Mouse (Mus musculus): ENCODE measurements around the gene Acin1. TPM values are rescaled to one million over a fixed set of nuclear protein-coding genes. Genes with fewer than 3 reads are reported as not detected.

Gene Acin1
- polyA plus RNA-seq, 1 experiment, result 77.3 TPM

DNA sequence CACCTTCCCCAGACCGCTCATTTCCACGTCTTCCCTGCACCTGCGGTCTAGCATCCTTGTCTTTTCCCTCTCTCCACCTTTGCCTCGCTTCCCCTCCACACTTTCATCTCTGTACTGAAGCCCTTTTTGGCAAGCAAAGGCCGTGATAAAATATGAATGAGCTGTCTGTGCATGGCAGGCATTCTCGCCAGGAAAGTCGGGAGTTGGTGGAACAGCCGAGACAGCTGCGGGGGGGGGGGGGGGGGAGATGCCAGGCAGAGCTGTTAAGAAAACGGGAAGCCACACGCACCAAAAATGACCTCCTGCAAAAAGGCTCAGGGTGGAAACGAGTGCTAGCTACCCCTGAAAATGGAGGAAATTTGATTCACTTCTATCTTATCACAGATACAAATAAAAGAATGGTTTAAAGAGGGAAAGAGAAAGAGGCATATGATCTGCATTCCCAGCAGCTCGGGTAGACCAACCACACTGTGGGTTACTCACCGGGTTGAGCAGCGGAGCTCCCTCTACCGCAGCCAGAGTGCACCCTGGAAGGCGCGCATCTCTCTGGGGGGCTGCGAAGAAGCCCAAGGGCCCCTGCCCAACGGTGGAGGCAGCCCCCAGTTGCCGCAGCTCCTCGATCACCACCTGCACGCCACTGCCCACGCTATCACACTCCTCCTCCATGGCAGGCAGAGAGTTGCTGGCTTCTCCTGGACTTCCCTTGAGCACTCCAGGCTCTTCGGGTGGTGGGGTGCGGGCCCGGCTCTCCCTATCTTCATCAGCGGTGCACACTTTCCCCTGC, 91.9 kb downstream of the Acin1 start:
- no peaks in the 10 kb centered on the region for H3K36me3 ChIP-seq (ENCODE audit: control insufficient read depth, insufficient read depth)
- TF ChIP-seq E2F4 (IDR thresholded peaks at IDR 0.05; ENCODE audit: insufficient read depth) (no peak), POLR2AphosphoS2 (IDR thresholded peaks at IDR 0.05; ENCODE audit: insufficient read length, low read depth) (no peak), MYOG (IDR thresholded peaks at IDR 0.05; ENCODE audit: control insufficient read depth in 1 of 3, insufficient read depth in 1 of 3, insufficient read length in 2 of 3, low read depth in 2 of 3) (peak in 1 of 3 experiments; percentile 15), MYOD1 (IDR thresholded peaks at IDR 0.05; ENCODE audit: control insufficient read depth in 1 of 3, insufficient read length in 2 of 3, low read depth in 2 of 3) (peak in 1 of 3 experiments; percentile 45), USF1 (IDR thresholded peaks at IDR 0.05; ENCODE audit: low read depth) (no peak), POLR2A (IDR thresholded peaks at IDR 0.05; ENCODE audit: insufficient read length, low read depth) (no peak)
- no peaks in the 10 kb centered on the region for H3K27me3 ChIP-seq (ENCODE audit: control insufficient read depth, insufficient read depth, insufficient read length)
- H3K79me2 ChIP-seq (ENCODE audit: control insufficient read depth, insufficient read depth), result no peaks in the 10 kb centered on the region
- H3K4me2 ChIP-seq (ENCODE audit: low read depth), result no peak overlapping the region
- H3K4me3 ChIP-seq, result no peak overlapping the region
- H3ac ChIP-seq (ENCODE audit: control insufficient read depth, insufficient read length), result no peak overlapping the region

DNA sequence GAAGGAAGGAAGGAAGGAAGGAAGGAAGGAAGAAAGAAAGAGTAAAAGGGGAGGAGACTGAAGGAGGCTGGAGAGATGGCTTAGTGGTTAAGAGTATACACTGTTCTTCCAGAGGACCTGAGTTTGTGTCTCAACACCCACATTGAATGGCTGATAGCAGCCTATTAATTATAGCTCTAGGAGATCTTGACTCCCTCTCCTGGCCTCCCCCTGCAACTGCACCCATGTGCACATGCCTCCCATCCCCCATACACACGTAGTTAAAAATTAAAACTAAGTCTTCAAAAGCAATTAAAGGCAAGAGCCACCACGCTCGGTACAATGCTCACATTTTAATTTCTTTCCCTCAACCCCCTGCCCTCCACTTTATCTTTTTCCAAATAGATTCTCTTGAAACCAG, 92.7 kb downstream of the Acin1 start:
- H3K4me2 ChIP-seq (ENCODE audit: low read depth), result no peak overlapping the region
- no peaks in the 10 kb centered on the region for H3K79me2 ChIP-seq (ENCODE audit: control insufficient read depth, insufficient read depth)
- TF ChIP-seq SRF (IDR thresholded peaks at IDR 0.05; ENCODE audit: control insufficient read depth, insufficient read length, low read depth), result no peak
- TF ChIP-seq MYOD1 (IDR thresholded peaks at IDR 0.05; ENCODE audit: control insufficient read depth in 1 of 3, insufficient read length in 2 of 3, low read depth in 2 of 3), result no peak
- TF ChIP-seq TCF12 (IDR thresholded peaks at IDR 0.05; ENCODE audit: insufficient read depth, poor library complexity, severe bottlenecking), result no peak
- TF ChIP-seq REST (IDR thresholded peaks at IDR 0.05; ENCODE audit: insufficient read depth, insufficient read length), result no peak
- no peak for TF ChIP-seq MAX (IDR thresholded peaks at IDR 0.05; ENCODE audit: low read depth)
- TF ChIP-seq E2F4 (IDR thresholded peaks at IDR 0.05; ENCODE audit: insufficient read depth), result no peak
- no peak for TF ChIP-seq USF1 (IDR thresholded peaks at IDR 0.05; ENCODE audit: low read depth)
- TF ChIP-seq TCF3 (IDR thresholded peaks at IDR 0.05; ENCODE audit: insufficient read length, low read depth), result no peak
- no peak for TF ChIP-seq POLR2AphosphoS2 (IDR thresholded peaks at IDR 0.05; ENCODE audit: insufficient read length, low read depth)
- TF ChIP-seq MYOG (IDR thresholded peaks at IDR 0.05; ENCODE audit: control insufficient read depth in 1 of 3, insufficient read depth in 1 of 3, insufficient read length in 2 of 3, low read depth in 2 of 3), result no peak
- no peak for TF ChIP-seq POLR2A (IDR thresholded peaks at IDR 0.05; ENCODE audit: insufficient read length, low read depth)
- no peak for TF ChIP-seq CEBPB (IDR thresholded peaks at IDR 0.05; ENCODE audit: insufficient read depth, poor library complexity, severe bottlenecking)
- no peak overlapping the region for H3K4me3 ChIP-seq
- H3ac ChIP-seq (ENCODE audit: control insufficient read depth, insufficient read length), result no peak overlapping the region
- H3K27me3 ChIP-seq (ENCODE audit: control insufficient read depth, insufficient read depth, insufficient read length), result no peaks in the 10 kb centered on the region
- no peaks in the 10 kb centered on the region for H3K36me3 ChIP-seq (ENCODE audit: control insufficient read depth, insufficient read depth)

DNA sequence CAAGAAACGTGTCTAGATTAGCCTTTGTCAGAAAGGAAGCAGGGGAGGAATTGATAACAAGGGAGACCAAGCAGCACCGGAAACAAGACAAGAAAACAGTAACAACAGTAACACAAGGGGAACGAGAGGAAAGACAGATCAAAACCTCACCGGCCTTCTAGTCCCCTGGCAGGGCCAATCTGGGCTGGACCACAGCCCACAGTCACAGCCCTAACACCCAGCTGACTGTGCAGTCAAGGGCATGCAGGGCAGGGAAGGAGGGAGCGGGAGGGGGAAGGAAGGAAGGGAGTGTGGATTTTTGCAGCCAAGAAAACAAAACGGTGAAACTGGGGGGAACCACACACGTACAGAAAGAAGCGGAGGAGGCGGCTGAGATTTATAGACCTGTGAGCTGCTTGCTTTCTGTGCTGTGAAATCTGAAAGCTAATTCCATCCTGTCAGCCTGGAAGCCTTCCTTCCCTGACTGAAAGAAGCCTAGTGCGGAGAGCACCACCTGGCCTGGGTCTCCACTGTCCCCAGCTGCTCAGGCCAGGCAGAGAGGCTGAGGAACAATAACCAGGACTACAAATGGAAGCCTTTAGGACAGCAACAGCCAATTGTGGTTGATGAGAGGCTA, 94.3 kb downstream of the Acin1 start:
- H3K4me2 ChIP-seq (ENCODE audit: low read depth), result no peak overlapping the region

More for the DNA sequence above, 94.3 kb downstream of the Acin1 start:
- no peak overlapping the region for H3K4me3 ChIP-seq
- no peaks in the 10 kb centered on the region for H3K27me3 ChIP-seq (ENCODE audit: control insufficient read depth, insufficient read depth, insufficient read length)
- no peaks in the 10 kb centered on the region for H3K79me2 ChIP-seq (ENCODE audit: control insufficient read depth, insufficient read depth)
- TF ChIP-seq POLR2A (IDR thresholded peaks at IDR 0.05; ENCODE audit: insufficient read length, low read depth) (no peak), SRF (IDR thresholded peaks at IDR 0.05; ENCODE audit: control insufficient read depth, insufficient read length, low read depth) (no peak), USF1 (IDR thresholded peaks at IDR 0.05; ENCODE audit: low read depth) (no peak), MAX (IDR thresholded peaks at IDR 0.05; ENCODE audit: low read depth) (no peak), TCF3 (IDR thresholded peaks at IDR 0.05; ENCODE audit: insufficient read length, low read depth) (no peak), TCF12 (IDR thresholded peaks at IDR 0.05; ENCODE audit: insufficient read depth, poor library complexity, severe bottlenecking) (no peak), POLR2AphosphoS2 (IDR thresholded peaks at IDR 0.05; ENCODE audit: insufficient read length, low read depth) (no peak), MYOD1 (IDR thresholded peaks at IDR 0.05; ENCODE audit: control insufficient read depth in 1 of 3, insufficient read length in 2 of 3, low read depth in 2 of 3) (no peak), E2F4 (IDR thresholded peaks at IDR 0.05; ENCODE audit: insufficient read depth) (no peak)
- no peaks in the 10 kb centered on the region for H3K36me3 ChIP-seq (ENCODE audit: control insufficient read depth, insufficient read depth)
- H3ac ChIP-seq (ENCODE audit: control insufficient read depth, insufficient read length), result no peak overlapping the region

Other genes starting within 250 kb of the Acin1 start
- 81.8 TPM for gene Lrp10, start 222.8 kb downstream of the Acin1 start, polyA plus RNA-seq (2012; fragmentation: generic; extraction: Trizol)
- gene Rem2, start 210.8 kb downstream of the Acin1 start, polyA plus RNA-seq (2012; fragmentation: generic; extraction: Trizol), result 0.20 TPM
- gene Prmt5, start 169.4 kb downstream of the Acin1 start, polyA plus RNA-seq (2012; fragmentation: generic; extraction: Trizol), result 140 TPM
- gene Haus4, start 132.3 kb downstream of the Acin1 start, polyA plus RNA-seq (2012; fragmentation: generic; extraction: Trizol), result 23.5 TPM
- gene Ajuba, start 109.4 kb downstream of the Acin1 start, polyA plus RNA-seq (2012; fragmentation: generic; extraction: Trizol), result 30.8 TPM
- gene 4931414P19Rik, start 80.9 kb downstream of the Acin1 start, polyA plus RNA-seq (2012; fragmentation: generic; extraction: Trizol), result 7.3 TPM
- gene Psmb5, start 68.9 kb downstream of the Acin1 start, polyA plus RNA-seq (2012; fragmentation: generic; extraction: Trizol), result 416 TPM
- gene Psmb11, start 65.5 kb downstream of the Acin1 start, polyA plus RNA-seq (2012; fragmentation: generic; extraction: Trizol), result not detected
- not detected for gene Gm17606, start 46.0 kb downstream of the Acin1 start, polyA plus RNA-seq (2012; fragmentation: generic; extraction: Trizol)
- 4.3 TPM for gene Cdh24, start 45.6 kb downstream of the Acin1 start, polyA plus RNA-seq (2012; fragmentation: generic; extraction: Trizol)
- 36.3 TPM for gene 1700123O20Rik, start 715 bp downstream of the Acin1 start, polyA plus RNA-seq (2012; fragmentation: generic; extraction: Trizol)
- gene Gm29776, start 11.9 kb upstream of the Acin1 start, polyA plus RNA-seq (2012; fragmentation: generic; extraction: Trizol), result 0.04 TPM
- gene Cebpe, start 25.2 kb upstream of the Acin1 start, polyA plus RNA-seq (2012; fragmentation: generic; extraction: Trizol), result not detected
- not detected for gene Slc7a8, start 95.0 kb upstream of the Acin1 start, polyA plus RNA-seq (2012; fragmentation: generic; extraction: Trizol)
- gene Rnf212b, start 127.2 kb upstream of the Acin1 start, polyA plus RNA-seq (2012; fragmentation: generic; extraction: Trizol), result not detected
- gene Homez, start 184.0 kb upstream of the Acin1 start, polyA plus RNA-seq (2012; fragmentation: generic; extraction: Trizol), result 2.5 TPM
- 0.71 TPM for gene Ppp1r3e, start 190.6 kb upstream of the Acin1 start, polyA plus RNA-seq (2012; fragmentation: generic; extraction: Trizol)
- gene Bcl2l2, start 196.4 kb upstream of the Acin1 start, polyA plus RNA-seq (2012; fragmentation: generic; extraction: Trizol), result 20.5 TPM
- gene Gm20521, start 196.5 kb upstream of the Acin1 start, polyA plus RNA-seq (2012; fragmentation: generic; extraction: Trizol), result 0.47 TPM
- gene Pabpn1, start 205.6 kb upstream of the Acin1 start, polyA plus RNA-seq (2012; fragmentation: generic; extraction: Trizol), result 70.6 TPM
- 0.92 TPM for gene Slc22a17, start 226.2 kb upstream of the Acin1 start, polyA plus RNA-seq (2012; fragmentation: generic; extraction: Trizol)
- gene Efs, start 239.2 kb upstream of the Acin1 start, polyA plus RNA-seq (2012; fragmentation: generic; extraction: Trizol), result 0.95 TPM
- 0.05 TPM for gene Il25, start 245.8 kb upstream of the Acin1 start, polyA plus RNA-seq (2012; fragmentation: generic; extraction: Trizol)
- not detected for gene Cmtm5, start 249.3 kb upstream of the Acin1 start, polyA plus RNA-seq (2012; fragmentation: generic; extraction: Trizol)

Data from myocyte (in vitro differentiated cells).